Mouse (Mus musculus) heart, adult 2 months (tissue): ENCODE results near the gene Cenpi. TPM values are rescaled to one million over a fixed set of nuclear protein-coding genes. Genes with fewer than 3 reads are reported as not detected.

Experiments
- DNase-seq, 2 experiments: peaks; one replicate each; pipeline ENCODE4 v3.0.0; 2021
- H3K27ac ChIP-seq: fragments of 200-600 bp; 2 replicates; pipeline ENCODE4 v1.8.1; 2022
- H3K27me3 ChIP-seq: fragments of 200-500 bp; 2 replicates; pipeline ENCODE4 v1.6.1; 2012; ENCODE audit warnings: mild to moderate bottlenecking, low read length, inconsistent platforms, mixed read lengths; ENCODE audit not compliant: control insufficient read depth, insufficient read depth
- H3K36me3 ChIP-seq: fragments of 200-500 bp; 2 replicates; pipeline ENCODE4 v1.6.1; 2012; ENCODE audit warnings: low read length, inconsistent platforms; ENCODE audit not compliant: control insufficient read depth, insufficient read depth
- H3K4me1 ChIP-seq: fragments of 200-500 bp; 2 replicates; pipeline ENCODE4 v1.6.1; 2011; ENCODE audit warnings: low read length; ENCODE audit not compliant: control insufficient read depth, insufficient read depth
- H3K4me3 ChIP-seq: fragments of 200-600 bp; 2 replicates; pipeline ENCODE4 v1.8.1; 2022
- H3K79me2 ChIP-seq: fragments of 200-500 bp; replicated peaks from 2 replicates; pipeline ENCODE4 v1.6.1; 2012; ENCODE audit warnings: mild to moderate bottlenecking, inconsistent platforms, low read length, moderate library complexity, mixed read lengths; ENCODE audit not compliant: control insufficient read depth, insufficient read depth
- H3K9ac ChIP-seq: fragments of 200-500 bp; 2 replicates; pipeline ENCODE4 v1.6.1; 2012; ENCODE audit warnings: low read depth, mild to moderate bottlenecking, control low read depth, inconsistent platforms, low read length, mixed read lengths
- CTCF ChIP-seq: fragments of 200-600 bp; IDR thresholded peaks from 2 replicates; pipeline ENCODE4 v1.8.1; 2022; ENCODE audit warnings: antibody characterized with exemption, mild to moderate bottlenecking, moderate library complexity
- EP300 ChIP-seq: fragments of 200-500 bp; IDR thresholded peaks from 2 replicates; pipeline ENCODE4 v1.6.1; 2011; ENCODE audit warnings: low read depth, low read length, control low read depth; ENCODE audit not compliant: insufficient read depth
- POLR2A ChIP-seq: fragments of 200-500 bp; IDR thresholded peaks from 2 replicates; pipeline ENCODE4 v1.6.1; 2011; ENCODE audit warnings: mild to moderate bottlenecking, low read depth, low read length, control low read depth; ENCODE audit not compliant: insufficient read depth
- WGBS: fragments of 180-500 bp; shearing (Covaris S2); methylation state at CpG from one replicate; pipeline ENCODE4 v1.1.7; 2018; 5-methylcytosine and 5-hydroxymethylcytosine counted together
- intact Hi-C: fragments of 180-260 bp; cut with DNase I; formaldehyde crosslinking; loops from one replicate; pipeline ENCODE4 v1.15.1; 2025
- polyA plus RNA-seq: library from polyadenylated mRNA; depleted of rRNA; stranded (reverse); fragments of >200 nt; gene quantifications from 2 replicates; pipeline ENCODE4 v1.2.3, GENCODE M21; 2012; rRNA removed
- total RNA-seq, 2 experiments: library from RNA; stranded (reverse); gene quantifications; 2 replicates each; pipeline ENCODE4 v1.2.3; 2021

Cenpi gene
- total and polyA plus RNA-seq, 3 experiments: 0.10 to 0.48 (median 0.21) TPM

DNA sequence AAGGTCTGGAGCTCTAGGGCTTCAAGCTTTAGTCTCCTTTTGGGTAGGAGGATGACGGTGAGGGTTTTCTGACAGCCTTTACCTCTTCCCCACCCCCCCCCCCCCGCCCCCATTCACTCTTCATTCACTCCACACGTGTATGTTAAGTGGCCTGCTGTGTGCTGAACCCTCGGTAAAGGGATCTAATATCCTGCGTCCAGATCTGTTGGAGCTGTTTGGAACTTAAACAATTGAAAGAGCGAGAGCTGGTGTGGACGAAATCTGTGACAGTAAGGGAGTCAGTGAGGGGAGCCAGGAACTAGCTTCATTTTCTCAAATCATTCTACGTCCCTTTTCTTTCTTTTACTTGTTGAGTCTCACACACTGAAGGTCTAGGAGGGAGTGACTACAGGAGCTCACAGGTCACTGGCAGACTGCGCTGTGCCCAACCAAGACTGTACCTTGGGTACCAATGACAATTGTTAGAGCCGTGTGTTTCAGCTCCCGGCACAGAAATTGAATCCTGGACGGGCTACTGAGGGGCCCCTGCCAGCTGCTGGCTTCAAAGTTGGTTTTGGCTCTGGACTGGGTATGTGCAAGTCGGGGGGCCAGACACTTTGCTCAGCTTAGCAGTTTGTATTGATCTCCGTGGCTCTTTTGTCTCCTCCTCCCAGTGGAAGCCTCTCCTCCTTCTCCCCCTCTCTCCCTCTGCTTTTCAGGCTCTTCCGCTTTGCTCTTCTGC, 96.1 kb downstream of the Cenpi start, which contains the start of gene Drp2:
Gene Drp2, plus strand, starts transcription at position 689 of the 721 bp plus-strand sequence.
- no peak within 1 kb of the TSS for H3K27ac ChIP-seq

GRCm38 (mm10) chrX:134404584-134404955, 96.7 kb downstream of the Cenpi start:
- no peaks in the 10 kb centered on the region for H3K79me2 ChIP-seq
- no peaks in the 10 kb centered on the region for H3K36me3 ChIP-seq
- no peak for DNase-seq
- no peaks in the 10 kb centered on the region for H3K27me3 ChIP-seq
- no peaks in the 10 kb centered on the region for H3K4me1 ChIP-seq
- H3K9ac ChIP-seq: no peak overlapping the region
- peak overlapping the region; percentile 22; the same call in 1 of the 2 replicates for H3K4me3 ChIP-seq
- H3K27ac ChIP-seq: no peak overlapping the region
- intact Hi-C loops: no loop called here
- TF ChIP-seq CTCF (no peak), POLR2A (no peak), EP300 (no peak)
- 31% methylated on average over 13 of the region's 14 CpGs for WGBS

More for the DNA sequence above, 96.1 kb downstream of the Cenpi start, which contains the start of gene Drp2:
- no peaks in the 10 kb centered on the region for H3K36me3 ChIP-seq
- peak within 1 kb of the TSS; percentile 22; the same call in 1 of the 2 replicates for H3K4me3 ChIP-seq
- TF ChIP-seq EP300 (no peak), POLR2A (no peak), CTCF (no peak)
- no peak for DNase-seq
- no peaks in the 10 kb centered on the region for H3K27me3 ChIP-seq
- H3K9ac ChIP-seq: no peak within 1 kb of the TSS
- no peaks in the 10 kb centered on the region for H3K4me1 ChIP-seq
- no peaks in the 10 kb centered on the region for H3K79me2 ChIP-seq
- 34% methylated on average over 15 of the region's 15 CpGs for WGBS
- intact Hi-C loops: no loop called here

GRCm38 (mm10) chrX:134409354-134409900, 101.5 kb downstream of the Cenpi start:
- Histone ChIP-seq H3K79me2 (no peaks in the 10 kb centered on the region), H3K27me3 (no peaks in the 10 kb centered on the region), H3K4me1 (no peaks in the 10 kb centered on the region), H3K27ac (no peak overlapping the region), H3K4me3 (no peak overlapping the region), H3K9ac (no peak overlapping the region), H3K36me3 (no peaks in the 10 kb centered on the region)
- WGBS: 80% methylated on average over 6 of the region's 6 CpGs
- intact Hi-C loops: no loop called here
- TF ChIP-seq EP300: no peak
- no peak for TF ChIP-seq POLR2A
- TF ChIP-seq CTCF: no peak
- DNase-seq: no peak

- 50% methylated on average over 1 of the region's 1 CpGs for WGBS
- no peak for DNase-seq
- no peaks in the 10 kb centered on the region for H3K4me1 ChIP-seq
Observed at GRCm38 (mm10) chrX:134412096-134412495, 104.2 kb downstream of the Cenpi start.

More at GRCm38 (mm10) chrX:134412096-134412495, 104.2 kb downstream of the Cenpi start:
- no peak overlapping the region for H3K27ac ChIP-seq
- H3K4me3 ChIP-seq: no peak overlapping the region
- TF ChIP-seq POLR2A (no peak), CTCF (no peak), EP300 (no peak)
- H3K9ac ChIP-seq: no peak overlapping the region
- no peaks in the 10 kb centered on the region for H3K27me3 ChIP-seq
- H3K79me2 ChIP-seq: no peaks in the 10 kb centered on the region
- no peaks in the 10 kb centered on the region for H3K36me3 ChIP-seq
- intact Hi-C loops: no loop called here

Other genes with a start within 250 kb of the Cenpi start
- gene Cstf2, start 248.9 kb upstream of the Cenpi start, total RNA-seq: 10 to 100 TPM; 11.2 to 11.7 TPM
- 6.3 and 9.5 TPM in 2 replicates for gene Cstf2, start 248.9 kb upstream of the Cenpi start, polyA plus RNA-seq
- 1 to 10 TPM in 1 of 2 experiments, under 1 TPM in 1; 0.60 to 1.3 TPM for gene Xkrx, start 146.0 kb upstream of the Cenpi start, total RNA-seq
- gene Xkrx, start 146.0 kb upstream of the Cenpi start, polyA plus RNA-seq: 1.00 and 1.7 TPM in 2 replicates
- not detected for gene Arl13a, start 120.6 kb upstream of the Cenpi start, total RNA-seq
- not detected in 2 replicates for gene Arl13a, start 120.6 kb upstream of the Cenpi start, polyA plus RNA-seq
- under 1 TPM in 1 of 2 experiments, not detected in 1; 0.34 TPM for gene Nox1, start 86.1 kb upstream of the Cenpi start, total RNA-seq
- gene Nox1, start 86.1 kb upstream of the Cenpi start, polyA plus RNA-seq: not detected in 2 replicates
- 10 to 100 TPM; 37.9 to 57.6 TPM for gene Trmt2b, start 31.1 kb upstream of the Cenpi start, total RNA-seq
- gene Trmt2b, start 31.1 kb upstream of the Cenpi start, polyA plus RNA-seq: 26.0 and 56.7 TPM in 2 replicates
- gene Tmem35a, start 12.9 kb upstream of the Cenpi start, total RNA-seq: 1 to 10 TPM; 3.4 to 3.7 TPM
- gene Tmem35a, start 12.9 kb upstream of the Cenpi start, polyA plus RNA-seq: 3.9 and 5.3 TPM in 2 replicates
- under 1 TPM; 0.10 to 0.36 TPM for gene Drp2, start 96.5 kb downstream of the Cenpi start, total RNA-seq
- gene Drp2, start 96.5 kb downstream of the Cenpi start, polyA plus RNA-seq: 0.27 and 0.50 TPM in 2 replicates
- not detected for gene Taf7l, start 168.4 kb downstream of the Cenpi start, total RNA-seq
- gene Taf7l, start 168.4 kb downstream of the Cenpi start, polyA plus RNA-seq: not detected in 2 replicates
- 10 to 100 TPM; 25.0 to 25.1 TPM for gene Timm8a1, start 233.8 kb downstream of the Cenpi start, total RNA-seq
- 2.5 and 9.8 TPM in 2 replicates for gene Timm8a1, start 233.8 kb downstream of the Cenpi start, polyA plus RNA-seq